Mouse (Mus musculus): ENCODE measurements around the gene Rnf2.

GRCm38 (mm10) chr1:151435431-151435830 is 65.3 kb downstream of the Rnf2 start:
- TF ChIP-seq JUND (conservative IDR thresholded peaks at IDR 0.05; ENCODE audit: low read depth, low read length) (no peak), CHD1 (IDR thresholded peaks at IDR 0.05; ENCODE audit: low read depth, low read length) (no peak), ZKSCAN1 (IDR thresholded peaks at IDR 0.05; ENCODE audit: borderline replicate concordance, low read depth, low read length) (no peak), CHD2 (IDR thresholded peaks at IDR 0.05; ENCODE audit: low read length) (no peak), POLR2A (IDR thresholded peaks at IDR 0.05; ENCODE audit: low read depth, low read length) (no peak), USF1 (IDR thresholded peaks at IDR 0.05; ENCODE audit: low read depth, low read length) (no peak), CTCF (conservative IDR thresholded peaks at IDR 0.05 in 1 of 2, IDR thresholded peaks at IDR 0.05 in 1 of 2; ENCODE audit: low read depth in 2 of 2, low read length in 2 of 2) (no peak), HCFC1 (IDR thresholded peaks at IDR 0.05; ENCODE audit: low read depth, low read length) (no peak), NELFE (IDR thresholded peaks at IDR 0.05; ENCODE audit: low read depth, low read length) (no peak), E2F4 (IDR thresholded peaks at IDR 0.05; ENCODE audit: insufficient replicate concordance, low read depth, low read length) (no peak), TBP (conservative IDR thresholded peaks at IDR 0.05; ENCODE audit: low read depth, low read length) (no peak), ZMIZ1 (IDR thresholded peaks at IDR 0.05; ENCODE audit: low read depth, low read length) (no peak), BHLHE40 (IDR thresholded peaks at IDR 0.05; ENCODE audit: low read depth, low read length) (no peak)

All from CH12.LX (cell line).